Mouse (Mus musculus) lung, embryonic 15.5 days (tissue): ENCODE measurements around the gene Zcchc3. TPM values are rescaled to one million over a fixed set of nuclear protein-coding genes. Genes with fewer than 3 reads are reported as not detected.

ENCODE experiments used
- ATAC-seq: fragments of 200-750 bp; cut with Nextera tagmentation; 2 replicates; pipeline ENCODE4 v1.8.0; 2017; ENCODE audit warnings: moderate number of reproducible peaks, borderline replicate concordance; ENCODE audit not compliant: low FRiP score, low TSS enrichment; ENCODE audit errors: extremely low read depth
- H3K27ac ChIP-seq: fragments of 300-500 bp; sonication (generic); 2 replicates; pipeline ENCODE4 v1.5.1; 2015; ENCODE audit warnings: moderate library complexity, mild to moderate bottlenecking, inconsistent platforms
- H3K27me3 ChIP-seq: fragments of 300-500 bp; sonication (generic); 2 replicates; pipeline ENCODE4 v1.6.1; 2015; ENCODE audit warnings: inconsistent platforms
- H3K36me3 ChIP-seq: fragments of 300-500 bp; sonication (generic); 2 replicates; pipeline ENCODE4 v1.6.1; 2015; ENCODE audit warnings: inconsistent platforms
- H3K4me1 ChIP-seq: fragments of 300-500 bp; sonication (generic); 2 replicates; pipeline ENCODE4 v1.6.1; 2015; ENCODE audit warnings: inconsistent platforms
- H3K4me2 ChIP-seq: fragments of 300-500 bp; sonication (generic); 2 replicates; pipeline ENCODE4 v1.6.1; 2015; ENCODE audit warnings: inconsistent platforms, mild to moderate bottlenecking, moderate library complexity
- H3K4me3 ChIP-seq: fragments of 300-500 bp; sonication (generic); 2 replicates; pipeline ENCODE4 v1.5.1; 2015; ENCODE audit warnings: mild to moderate bottlenecking, inconsistent platforms
- H3K9ac ChIP-seq: fragments of 300-500 bp; sonication (generic); 2 replicates; pipeline ENCODE4 v1.6.1; 2015; ENCODE audit warnings: inconsistent platforms
- H3K9me3 ChIP-seq: fragments of 300-500 bp; sonication (generic); 2 replicates; pipeline ENCODE4 v1.6.1; 2016; ENCODE audit warnings: inconsistent platforms
- WGBS: fragments of 180-500 bp; shearing (Covaris S2); methylation state at CpG from one replicate; pipeline ENCODE4 v1.1.7; 2015; 5-methylcytosine and 5-hydroxymethylcytosine counted together
- polyA plus RNA-seq: library from polyadenylated mRNA; unstranded; fragments of >200 nt; fragmentation: Nextera tagmentation; extraction: Ambion mirVana; gene quantifications from 2 replicates; pipeline ENCODE4 v1.2.1, GENCODE M21; 2015

Gene Zcchc3
- polyA plus RNA-seq, 1 experiment from 2014 or later: 37.7 TPM

GRCm38 (mm10) chr2:152406126-152406525, 8.7 kb downstream of the Zcchc3 start:
- Histone ChIP-seq H3K27ac (peak overlapping the region; percentile 88), H3K4me3 (peak overlapping the region; percentile 33), H3K36me3 (no peaks in the 10 kb centered on the region), H3K9me3 (no peaks in the 10 kb centered on the region), H3K4me2 (peak overlapping the region; percentile 61), H3K4me1 (peaks cover 41% of the 10 kb centered on the region), H3K27me3 (no peaks in the 10 kb centered on the region), H3K9ac (peak overlapping the region; percentile 34; the same call in 1 of the 2 replicates)
- 0% methylated on average over 19 of the region's 19 CpGs for WGBS
- peak; percentile 91 for ATAC-seq

DNA sequence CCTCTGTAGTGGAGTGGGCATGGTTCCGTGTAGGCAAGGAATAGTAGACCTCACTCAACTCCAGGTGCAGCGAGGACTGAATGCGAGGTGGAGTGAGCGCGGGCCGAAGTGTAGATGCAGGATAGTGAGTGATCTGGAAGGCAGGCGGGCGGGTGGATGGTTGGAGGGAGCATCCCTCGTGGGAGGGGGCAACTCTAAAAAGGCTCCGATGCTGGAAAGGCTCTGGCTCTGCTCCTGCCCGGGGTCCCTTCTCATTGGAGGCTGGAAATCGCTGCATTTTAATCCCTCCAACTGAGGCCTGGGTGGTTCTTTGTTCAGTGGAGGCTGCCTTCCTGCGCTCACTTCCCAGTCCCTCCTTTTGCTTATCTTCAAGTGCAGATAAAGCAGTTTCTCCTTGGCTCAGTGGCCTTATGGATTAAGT, 15.7 kb downstream of the Zcchc3 start:
- Histone ChIP-seq H3K4me2 (peak overlapping the region; percentile 93), H3K36me3 (no peaks in the 10 kb centered on the region), H3K9me3 (no peaks in the 10 kb centered on the region), H3K4me3 (peak overlapping the region; percentile 76), H3K4me1 (peaks cover 37% of the 10 kb centered on the region), H3K27ac (peak overlapping the region; percentile 100), H3K27me3 (no peaks in the 10 kb centered on the region), H3K9ac (peak overlapping the region; percentile 94)
- WGBS: under 1% methylated on average over 13 of the region's 13 CpGs
- ATAC-seq: 0 out of 2 replicates have a peak, but pooled peaks have one; percentile 1

GRCm38 (mm10) chr2:152398691-152399090, 16.1 kb downstream of the Zcchc3 start:
- 0% methylated on average over 38 of the region's 38 CpGs for WGBS
- peak overlapping the region; percentile 94 for H3K9ac ChIP-seq
- peak; percentile 81 for ATAC-seq
- no peaks in the 10 kb centered on the region for H3K9me3 ChIP-seq
- no peaks in the 10 kb centered on the region for H3K27me3 ChIP-seq
- peak overlapping the region; percentile 100 for H3K27ac ChIP-seq
- peak overlapping the region; percentile 76 for H3K4me3 ChIP-seq
- peaks cover 41% of the 10 kb centered on the region for H3K4me1 ChIP-seq
- peak overlapping the region; percentile 93 for H3K4me2 ChIP-seq
- H3K36me3 ChIP-seq: no peaks in the 10 kb centered on the region

- Histone ChIP-seq H3K9ac (peak within 1 kb of the TSS; percentile 94), H3K4me2 (peak within 1 kb of the TSS; percentile 93), H3K4me1 (peaks cover 49% of the 10 kb centered on the region), H3K9me3 (no peaks in the 10 kb centered on the region), H3K27me3 (no peaks in the 10 kb centered on the region), H3K36me3 (no peaks in the 10 kb centered on the region), H3K4me3 (peak within 1 kb of the TSS; percentile 76), H3K27ac (peak within 1 kb of the TSS; percentile 100)
- peak; percentile 71 for ATAC-seq
- under 1% methylated on average over 54 of the region's 104 CpGs for WGBS
Measured at GRCm38 (mm10) chr2:152397680-152398435, 17.0 kb downstream of the Zcchc3 start, which contains the start of gene Sox12. TSS of gene Sox12 (minus strand) at chr2:152398063.

DNA sequence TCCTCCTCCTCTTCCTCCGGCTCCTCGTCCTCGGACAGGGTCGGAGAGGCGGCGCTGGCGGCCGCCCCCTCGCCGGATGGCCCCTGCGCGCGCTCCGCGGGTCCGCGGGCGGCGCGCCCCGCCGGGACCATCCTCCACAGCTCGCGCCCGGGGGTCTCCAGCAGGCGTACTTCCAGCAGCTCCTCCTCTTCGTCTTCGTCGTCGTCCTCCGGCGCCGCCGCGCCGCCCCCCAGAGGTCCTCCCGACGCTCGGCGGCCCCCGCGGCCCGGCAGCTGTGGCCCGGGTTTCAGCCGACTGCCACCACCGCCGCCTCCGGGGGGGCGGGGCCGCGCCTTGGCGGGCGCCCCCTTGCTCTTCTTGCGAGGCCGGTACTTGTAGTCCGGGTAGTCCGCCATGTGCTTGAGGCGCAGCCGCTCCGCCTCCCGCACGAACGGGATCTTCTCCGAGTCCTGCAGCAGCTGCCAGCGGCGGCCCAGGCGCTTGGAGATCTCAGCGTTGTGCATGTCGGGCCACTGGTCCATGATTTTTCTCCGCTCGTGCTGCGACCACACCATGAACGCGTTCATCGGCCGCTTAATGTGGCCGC, 17.7 kb downstream of the Zcchc3 start:
- peaks cover 50% of the 10 kb centered on the region for H3K4me1 ChIP-seq
- ATAC-seq: peak; percentile 7; the same call in 1 of the 2 replicates

DNA sequence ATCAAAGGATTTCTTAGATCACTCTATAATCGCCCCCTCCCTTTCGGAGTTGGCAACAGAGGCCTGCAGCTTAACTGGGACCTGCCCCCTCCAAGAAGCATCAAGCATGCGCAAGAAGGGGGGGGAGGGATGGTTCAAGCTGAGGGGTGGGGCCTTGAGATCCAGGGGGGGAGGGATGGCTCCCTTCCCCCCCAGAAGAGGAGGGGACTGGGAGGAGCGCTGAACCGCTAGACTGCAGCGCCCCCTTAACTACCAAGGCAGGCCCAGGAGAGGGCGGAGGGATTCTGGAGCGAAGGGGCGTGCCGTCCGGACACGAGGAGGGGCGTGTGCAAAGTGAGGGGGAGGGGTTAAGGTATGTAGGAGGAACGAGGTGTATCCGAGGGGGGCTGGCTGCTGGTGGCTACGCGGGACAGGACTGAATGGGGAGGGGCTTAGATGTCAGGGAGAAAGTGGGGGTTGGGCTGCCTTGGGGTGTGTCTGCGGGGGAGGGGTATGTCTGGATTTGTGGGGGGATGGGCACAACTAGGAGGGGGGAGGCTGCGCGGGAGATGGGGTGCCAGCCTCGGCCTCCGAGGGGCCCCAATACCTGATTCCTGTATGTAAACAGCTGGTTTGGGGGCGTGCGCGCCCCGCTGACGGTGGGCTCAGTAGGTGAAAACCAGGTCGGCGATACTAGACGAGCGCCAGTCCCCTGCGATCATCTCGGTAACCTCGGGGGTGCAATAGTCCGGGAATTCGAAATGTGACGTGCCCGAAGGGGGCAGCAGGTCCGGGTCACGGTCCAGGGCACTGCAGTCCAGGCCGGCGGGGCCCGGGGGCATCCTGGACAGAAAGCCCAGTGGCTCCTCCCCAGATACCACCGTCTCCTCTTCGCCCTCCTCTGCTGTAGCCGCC, 18.5 kb downstream of the Zcchc3 start:
- Histone ChIP-seq H3K27me3 (no peaks in the 10 kb centered on the region), H3K4me2 (peak overlapping the region; percentile 93), H3K4me1 (peaks cover 47% of the 10 kb centered on the region), H3K9me3 (no peaks in the 10 kb centered on the region), H3K9ac (peak overlapping the region; percentile 94), H3K27ac (peak overlapping the region; percentile 100), H3K36me3 (no peaks in the 10 kb centered on the region), H3K4me3 (peak overlapping the region; percentile 76)
- peak; percentile 62 for ATAC-seq
- under 1% methylated on average over 46 of the region's 46 CpGs for WGBS

More for the DNA sequence above, 17.7 kb downstream of the Zcchc3 start:
- peak overlapping the region; percentile 100 for H3K27ac ChIP-seq
- no peaks in the 10 kb centered on the region for H3K27me3 ChIP-seq
- peak overlapping the region; percentile 76 for H3K4me3 ChIP-seq
- WGBS: under 1% methylated on average over 67 of the region's 77 CpGs
- no peaks in the 10 kb centered on the region for H3K36me3 ChIP-seq
- no peaks in the 10 kb centered on the region for H3K9me3 ChIP-seq
- H3K9ac ChIP-seq: peak overlapping the region; percentile 94
- H3K4me2 ChIP-seq: peak overlapping the region; percentile 93

GRCm38 (mm10) chr2:152395271-152395920, 19.4 kb downstream of the Zcchc3 start:
- Histone ChIP-seq H3K4me3 (peak overlapping the region; percentile 76), H3K27ac (peak overlapping the region; percentile 100), H3K27me3 (no peaks in the 10 kb centered on the region), H3K9me3 (no peaks in the 10 kb centered on the region), H3K4me1 (peaks cover 50% of the 10 kb centered on the region), H3K4me2 (peak overlapping the region; percentile 93), H3K36me3 (no peaks in the 10 kb centered on the region), H3K9ac (peak overlapping the region; percentile 49)
- no peak for ATAC-seq
- 11% methylated on average over 13 of the region's 13 CpGs for WGBS

- Histone ChIP-seq H3K27ac (0 out of 2 replicates have a peak overlapping the region, but pooled peaks have one; percentile 9), H3K9me3 (no peaks in the 10 kb centered on the region), H3K4me1 (peaks cover 33% of the 10 kb centered on the region), H3K36me3 (no peaks in the 10 kb centered on the region), H3K27me3 (no peaks in the 10 kb centered on the region), H3K4me3 (peak overlapping the region; percentile 76; the same call in 1 of the 2 replicates), H3K9ac (no peak overlapping the region), H3K4me2 (peak overlapping the region; percentile 93)
- ATAC-seq: no peak
- WGBS: 40% methylated on average over 9 of the region's 9 CpGs
Measured at GRCm38 (mm10) chr2:152393225-152394017, 21.4 kb downstream of the Zcchc3 start.

GRCm38 (mm10) chr2:152392786-152393185, 22.0 kb downstream of the Zcchc3 start:
- H3K9ac ChIP-seq: no peak overlapping the region
- H3K4me2 ChIP-seq: no peak overlapping the region
- peaks cover 31% of the 10 kb centered on the region for H3K4me1 ChIP-seq
- WGBS: 9% methylated on average over 3 of the region's 3 CpGs
- no peak for ATAC-seq
- no peaks in the 10 kb centered on the region for H3K9me3 ChIP-seq
- no peaks in the 10 kb centered on the region for H3K27me3 ChIP-seq
- no peak overlapping the region for H3K4me3 ChIP-seq
- H3K36me3 ChIP-seq: no peaks in the 10 kb centered on the region
- no peak overlapping the region for H3K27ac ChIP-seq

DNA sequence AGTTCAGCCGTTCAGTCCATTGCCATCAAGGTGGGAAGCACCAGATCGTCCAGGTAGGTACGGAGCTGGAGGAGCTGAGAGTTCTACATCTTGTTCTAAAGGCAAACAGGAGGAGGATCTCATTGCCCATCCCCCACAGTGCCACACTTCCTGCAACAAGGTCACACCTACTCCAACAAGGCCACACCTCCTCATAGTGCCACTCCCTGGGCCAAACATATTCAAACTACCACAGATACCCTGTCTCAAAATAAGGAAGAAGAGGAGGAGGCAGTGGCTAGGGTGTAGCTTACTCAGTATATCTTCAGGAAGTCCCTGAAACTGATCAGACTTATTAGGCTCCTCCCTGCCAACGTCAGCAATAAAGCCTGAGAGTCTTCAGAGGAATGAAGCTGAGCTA, 30.6 kb downstream of the Zcchc3 start:
- no peaks in the 10 kb centered on the region for H3K4me1 ChIP-seq
- H3K27ac ChIP-seq: no peak overlapping the region
- no peaks in the 10 kb centered on the region for H3K36me3 ChIP-seq
- 73% methylated on average over 4 of the region's 4 CpGs for WGBS
- no peaks in the 10 kb centered on the region for H3K9me3 ChIP-seq
- H3K27me3 ChIP-seq: no peaks in the 10 kb centered on the region; the same call in 1 of the 2 replicates
- no peak overlapping the region for H3K9ac ChIP-seq
- ATAC-seq: no peak
- H3K4me3 ChIP-seq: no peak overlapping the region
- no peak overlapping the region for H3K4me2 ChIP-seq
